Mouse (Mus musculus) gastrocnemius, postnatal 14 days (tissue): Measurements from ENCODE around the gene Il6st. TPM values are rescaled to one million over a fixed set of nuclear protein-coding genes. Genes with fewer than 3 reads are reported as not detected.

Source experiments
- DNase-seq: peaks from one replicate; pipeline ENCODE4 v3.0.0; 2021; ENCODE audit warnings: mixed read lengths
- intact Hi-C: fragments of 180-260 bp; cut with DNase I; formaldehyde crosslinking; loops from one replicate; pipeline ENCODE4 v1.15.1; 2025; ENCODE audit warnings: low total_unique reads
- total RNA-seq, 2 experiments: library from RNA; stranded (reverse); gene quantifications; 2 replicates each; pipeline ENCODE4 v1.2.3; 2021

The Il6st gene
- total RNA-seq, 2 experiments from 2014 or later, result 112 to 121 TPM

GRCm38 (mm10) chr13:112511261-112511660 is 47.4 kb downstream of the Il6st start:
- DNase-seq, result no peak
- intact Hi-C loops, result loop anchor here (5.0 to 10.0 kb wide), 2 partner anchors 204 to 726 kb away; no protein-coding TSS in a partner anchor

GRCm38 (mm10) chr13:112511810-112512209 is 47.9 kb downstream of the Il6st start:
- no peak for DNase-seq
- intact Hi-C loops, result loop anchor here (5.0 to 10.0 kb wide), 2 partner anchors 205 to 727 kb away; no protein-coding TSS in a partner anchor

GRCm38 (mm10) chr13:112512824-112513223 is 49.0 kb downstream of the Il6st start:
- intact Hi-C loops, result loop anchor here (5.0 to 10.0 kb wide), 2 partner anchors 206 to 728 kb away; no protein-coding TSS in a partner anchor
- DNase-seq, result no peak

- intact Hi-C loops, result loop anchor here (5.0 to 10.0 kb wide), 2 partner anchors 207 to 730 kb away; no protein-coding TSS in a partner anchor
- DNase-seq, result no peak
Measured at GRCm38 (mm10) chr13:112514546-112514945, 50.7 kb downstream of the Il6st start.

GRCm38 (mm10) chr13:112522261-112522660 is 58.4 kb downstream of the Il6st start:
- intact Hi-C loops, result no loop called here
- no peak for DNase-seq

GRCm38 (mm10) chr13:112522896-112523295 is 59.0 kb downstream of the Il6st start:
- DNase-seq, result no peak
- intact Hi-C loops, result no loop called here

GRCm38 (mm10) chr13:112523346-112523970 is 59.6 kb downstream of the Il6st start:
- intact Hi-C loops, result no loop called here
- no peak for DNase-seq

GRCm38 (mm10) chr13:112527186-112527585 is 63.3 kb downstream of the Il6st start:
- intact Hi-C loops, result no loop called here
- DNase-seq, result no peak

GRCm38 (mm10) chr13:112529893-112530292 is 66.0 kb downstream of the Il6st start:
- intact Hi-C loops, result no loop called here
- DNase-seq, result peak; percentile 76

GRCm38 (mm10) chr13:112532235-112532634 is 68.4 kb downstream of the Il6st start:
- intact Hi-C loops, result no loop called here
- DNase-seq, result no peak

- intact Hi-C loops, result no loop called here
- peak; percentile 40 for DNase-seq
Measured at GRCm38 (mm10) chr13:112533556-112533955, 69.7 kb downstream of the Il6st start.

GRCm38 (mm10) chr13:112536611-112537010 is 72.7 kb downstream of the Il6st start:
- no peak for DNase-seq
- intact Hi-C loops, result no loop called here

GRCm38 (mm10) chr13:112537065-112537464 is 73.2 kb downstream of the Il6st start:
- intact Hi-C loops, result no loop called here
- no peak for DNase-seq

- intact Hi-C loops, result no loop called here
- no peak for DNase-seq
Measured at GRCm38 (mm10) chr13:112540616-112541015, 76.7 kb downstream of the Il6st start.

GRCm38 (mm10) chr13:112541223-112541975 is 77.5 kb downstream of the Il6st start:
- intact Hi-C loops, result no loop called here
- no peak for DNase-seq

- intact Hi-C loops, result no loop called here
Measured at GRCm38 (mm10) chr13:112551641-112552548, 88.0 kb downstream of the Il6st start.

GRCm38 (mm10) chr13:112553304-112553703 is 89.4 kb downstream of the Il6st start:
- DNase-seq, result no peak
- intact Hi-C loops, result no loop called here

More at GRCm38 (mm10) chr13:112551641-112552548, 88.0 kb downstream of the Il6st start:
- DNase-seq, result no peak

GRCm38 (mm10) chr13:112556501-112556900 is 92.6 kb downstream of the Il6st start:
- DNase-seq, result no peak
- intact Hi-C loops, result no loop called here
